Mouse (Mus musculus) ES-E14 (cell line): Measurements from ENCODE around the gene Tst. TPM values are rescaled to one million over a fixed set of nuclear protein-coding genes. Genes with fewer than 3 reads are reported as not detected.

Experiments used
- DNase-seq: peaks from one replicate; pipeline ENCODE4 v3.0.0-alpha.2; 2013; ENCODE audit warnings: low read depth, low spot score
- H3K27ac ChIP-seq: 2 replicates; pipeline ENCODE4 v1.5.1; 2012; ENCODE audit warnings: low read depth, mild to moderate bottlenecking, low read length, moderate library complexity, mixed read lengths; ENCODE audit not compliant: poor library complexity, insufficient read depth, severe bottlenecking
- H3K36me3 ChIP-seq: 2 replicates; pipeline ENCODE4 v1.6.1; 2012; ENCODE audit warnings: mild to moderate bottlenecking, low read length, moderate library complexity, mixed read lengths; ENCODE audit not compliant: control insufficient read depth, poor library complexity, insufficient read depth, severe bottlenecking
- H3K4me1 ChIP-seq, 2 experiments: fragments of 150-350 bp in 1 of 2; sonication (generic) in 1 of 2; 2 replicates each; pipeline ENCODE4 v1.6.1; 2012; ENCODE audit warnings: low read length in 2 of 2, mild to moderate bottlenecking in 1 of 2, mixed read lengths in 1 of 2; ENCODE audit not compliant: control insufficient read depth in 2 of 2, insufficient read depth in 2 of 2, poor library complexity in 1 of 2
- H3K4me3 ChIP-seq, 2 experiments: fragments of 150-350 bp in 1 of 2; sonication (generic) in 1 of 2; 2 replicates each; pipeline ENCODE4 v1.5.1; 2012; ENCODE audit warnings: low read length in 2 of 2, low read depth in 1 of 2, mild to moderate bottlenecking in 1 of 2, mixed read lengths in 1 of 2; ENCODE audit not compliant: insufficient read depth in 1 of 2, poor library complexity in 1 of 2, severe bottlenecking in 1 of 2
- H3K9ac ChIP-seq: 2 replicates; pipeline ENCODE4 v1.6.1; 2012; ENCODE audit warnings: low read depth, mild to moderate bottlenecking, low read length, mixed read lengths; ENCODE audit not compliant: poor library complexity, insufficient read depth, severe bottlenecking
- H3K9me3 ChIP-seq: fragments of 150-350 bp; sonication (generic); 2 replicates; pipeline ENCODE4 v1.6.1; 2012; ENCODE audit warnings: low read depth, mild to moderate bottlenecking, low read length; ENCODE audit not compliant: control insufficient read depth, insufficient read depth
- CHD2 ChIP-seq: IDR thresholded peaks from 2 replicates; pipeline ENCODE4 v1.6.1; 2014; ENCODE audit warnings: mild to moderate bottlenecking, low read depth, low read length, inconsistent platforms
- HCFC1 ChIP-seq: IDR thresholded peaks from 2 replicates; pipeline ENCODE4 v1.6.1; 2012; ENCODE audit warnings: low read length, inconsistent platforms, borderline replicate concordance; ENCODE audit not compliant: insufficient read depth
- MAFK ChIP-seq: IDR thresholded peaks from 2 replicates; pipeline ENCODE4 v1.6.1; 2014; ENCODE audit warnings: mild to moderate bottlenecking, low read depth, low read length, inconsistent platforms; ENCODE audit not compliant: insufficient read depth
- ZC3H11A ChIP-seq: IDR thresholded peaks from 2 replicates; pipeline ENCODE4 v1.6.1; 2012; ENCODE audit warnings: low read depth, mild to moderate bottlenecking, inconsistent platforms, low read length, borderline replicate concordance
- ZNF384 ChIP-seq: IDR thresholded peaks from 2 replicates; pipeline ENCODE4 v1.6.1; 2012; ENCODE audit warnings: low read depth, low read length, inconsistent platforms
- in situ Hi-C, 2 experiments: fragments of 600-800 bp; cut with MboI; formaldehyde crosslinking; loops; one replicate each; pipeline ENCODE4 v1.15.1; 2025; ENCODE audit warnings: low sequenced_read_pairs in 2 of 2, inconsistent platforms in 1 of 2; ENCODE audit not compliant: unreplicated experiment in 2 of 2
- total RNA-seq: library from RNA; depleted of rRNA; stranded (reverse); fragments of 300-350 nt; gene quantifications from 2 replicates; pipeline ENCODE4 v1.2.3, GENCODE M21; 2012

Tst gene
- total RNA-seq, 1 experiment = 14.9 TPM

GRCm38 (mm10) chr15:78383450-78384219, 22.1 kb downstream of the Tst start:
- TF ChIP-seq ZC3H11A = no peak
- no peak for TF ChIP-seq ZNF384
- in situ Hi-C loops = no loop called here
- no peaks in the 10 kb centered on the region for H3K36me3 ChIP-seq
- H3K4me3 ChIP-seq = no peak overlapping the region
- H3K4me1 ChIP-seq = peaks cover 3% of the 10 kb centered on the region in 2 experiments; a peak in 2 of 4 replicates
- H3K27ac ChIP-seq = no peak overlapping the region
- H3K9ac ChIP-seq = no peak overlapping the region
- H3K9me3 ChIP-seq = no peaks in the 10 kb centered on the region
- no peak for DNase-seq

GRCm38 (mm10) chr15:78382115-78382514, 23.6 kb downstream of the Tst start:
- no peak overlapping the region for H3K4me3 ChIP-seq
- no peak for TF ChIP-seq ZC3H11A
- peak; percentile 63 for TF ChIP-seq MAFK
- in situ Hi-C loops = no loop called here
- H3K36me3 ChIP-seq = no peaks in the 10 kb centered on the region
- DNase-seq = no peak
- peaks cover 3% of the 10 kb centered on the region in 2 experiments; a peak in 2 of 4 replicates for H3K4me1 ChIP-seq
- H3K9me3 ChIP-seq = no peaks in the 10 kb centered on the region
- no peak overlapping the region for H3K9ac ChIP-seq
- no peak overlapping the region; the same call in 1 of the 2 replicates for H3K27ac ChIP-seq

DNA sequence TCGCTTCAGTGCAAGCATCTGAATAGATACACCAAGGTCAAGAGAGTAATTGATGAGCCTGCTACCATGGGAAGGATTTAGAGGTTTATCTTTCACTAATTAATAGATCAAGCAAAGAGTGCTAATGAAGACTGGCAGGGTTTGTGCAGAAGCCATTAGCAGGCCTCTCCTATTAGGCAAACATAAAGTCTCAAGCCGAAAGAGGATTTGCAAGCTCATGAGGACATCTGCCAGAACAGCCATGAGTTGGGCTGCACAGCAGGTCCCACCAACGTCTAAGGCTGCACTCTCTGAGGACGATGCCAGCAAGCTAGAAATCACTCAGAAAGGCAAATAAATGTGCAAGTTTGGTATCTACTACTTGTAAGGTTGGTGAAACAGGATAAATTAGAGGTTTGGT, 25.0 kb downstream of the Tst start:
- Histone ChIP-seq H3K9me3 (no peaks in the 10 kb centered on the region), H3K27ac (no peak overlapping the region), H3K4me3 (no peak overlapping the region), H3K36me3 (no peaks in the 10 kb centered on the region), H3K9ac (no peak overlapping the region), H3K4me1 (peaks cover 3% of the 10 kb centered on the region in 2 experiments; a peak in 2 of 4 replicates)
- in situ Hi-C loops = no loop called here
- DNase-seq = no peak
- TF ChIP-seq ZNF384 = no peak

GRCm38 (mm10) chr15:78380208-78380607, 25.5 kb downstream of the Tst start:
- no peak overlapping the region for H3K9ac ChIP-seq
- DNase-seq = no peak
- TF ChIP-seq CHD2 (no peak), HCFC1 (no peak), ZC3H11A (no peak), ZNF384 (no peak), MAFK (no peak)
- in situ Hi-C loops = no loop called here
- no peak overlapping the region for H3K27ac ChIP-seq
- no peaks in the 10 kb centered on the region for H3K9me3 ChIP-seq
- no peak overlapping the region for H3K4me3 ChIP-seq
- H3K36me3 ChIP-seq = no peaks in the 10 kb centered on the region
- peaks cover 3% of the 10 kb centered on the region in 2 experiments; a peak in 2 of 4 replicates for H3K4me1 ChIP-seq

DNA sequence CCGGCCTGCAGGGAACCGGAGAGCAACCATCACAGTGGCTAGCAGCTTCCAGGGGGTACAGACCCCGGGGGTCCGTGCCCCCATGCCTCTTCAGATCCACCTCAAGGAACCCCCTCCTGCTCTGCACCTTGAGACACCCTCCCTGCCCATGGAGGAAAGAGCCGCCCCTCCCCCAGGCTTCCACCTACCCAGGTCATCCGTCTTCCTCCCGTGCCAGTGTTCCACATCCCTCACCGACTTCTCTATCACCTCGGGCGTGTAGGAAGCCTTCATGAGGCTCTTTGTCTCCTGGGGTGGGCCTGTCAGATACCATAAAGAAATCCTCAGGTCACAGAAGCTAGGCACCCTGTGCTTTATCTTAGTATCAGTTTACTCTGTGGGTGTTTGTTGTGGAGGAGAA, 27.2 kb downstream of the Tst start:
- H3K4me3 ChIP-seq = no peak overlapping the region
- no peaks in the 10 kb centered on the region for H3K36me3 ChIP-seq
- no peak overlapping the region for H3K27ac ChIP-seq
- no peak overlapping the region for H3K9ac ChIP-seq
- no peak for DNase-seq
- in situ Hi-C loops = no loop called here
- H3K4me1 ChIP-seq = peaks cover 2 to 3% of the 10 kb centered on the region in 2 experiments; a peak in 1 of 4 replicates
- no peaks in the 10 kb centered on the region for H3K9me3 ChIP-seq
- TF ChIP-seq ZNF384 (no peak), ZC3H11A (no peak), CHD2 (no peak), HCFC1 (no peak), MAFK (no peak)
